Mouse (Mus musculus): ENCODE data around the gene 4833439L19Rik.
A peak's percentile ranks its signal among the peaks of the same experiment; 100 is the strongest.
"Not testable (repeated sequence)": the region's sequence is repeated elsewhere in the genome, so short reads cannot be mapped to it uniquely, and the experiment has no call there.

Gene 4833439L19Rik

GRCm38 (mm10) chr13:54565201-54565581 is at the start of gene 4833439L19Rik:
TSS of gene 4833439L19Rik (minus strand) at chr13:54565435.
- DNase-seq: peak; percentile 93

GRCm38 (mm10) chr13:54613141-54613540 is 47.9 kb upstream of the 4833439L19Rik start:
- DNase-seq: not testable (repeated sequence)

GRCm38 (mm10) chr13:54610972-54611754 is 45.9 kb upstream of the 4833439L19Rik start, which contains the start of gene Cltb:
TSS of gene Cltb (minus strand) at chr13:54611344.
- peak; percentile 82 for DNase-seq

GRCm38 (mm10) chr13:54610613-54610971 is 45.4 kb upstream of the 4833439L19Rik start:
- no peak for DNase-seq

- DNase-seq: no peak
Observed at GRCm38 (mm10) chr13:54609301-54609700, 44.1 kb upstream of the 4833439L19Rik start.

- DNase-seq: no peak
Observed at GRCm38 (mm10) chr13:54608666-54609065, 43.4 kb upstream of the 4833439L19Rik start.

GRCm38 (mm10) chr13:54608002-54608401 is 42.8 kb upstream of the 4833439L19Rik start:
- no peak for DNase-seq

- DNase-seq: no peak
Observed at GRCm38 (mm10) chr13:54607204-54607603, 42.0 kb upstream of the 4833439L19Rik start.

- peak; percentile 66 for DNase-seq
Observed at GRCm38 (mm10) chr13:54605426-54605825, 40.2 kb upstream of the 4833439L19Rik start.

GRCm38 (mm10) chr13:54604221-54604620 is 39.0 kb upstream of the 4833439L19Rik start:
- DNase-seq: no peak

GRCm38 (mm10) chr13:54603501-54603900 is 38.3 kb upstream of the 4833439L19Rik start:
- no peak for DNase-seq

GRCm38 (mm10) chr13:54602639-54603111 is 37.4 kb upstream of the 4833439L19Rik start:
- DNase-seq: no peak

- DNase-seq: no peak
Observed at GRCm38 (mm10) chr13:54598622-54599143, 33.4 kb upstream of the 4833439L19Rik start.

- DNase-seq: peak; percentile 55
Observed at GRCm38 (mm10) chr13:54596870-54597269, 31.6 kb upstream of the 4833439L19Rik start.

- DNase-seq: no peak
Observed at GRCm38 (mm10) chr13:54596107-54596690, 31.0 kb upstream of the 4833439L19Rik start.

GRCm38 (mm10) chr13:54593617-54594016 is 28.4 kb upstream of the 4833439L19Rik start:
- DNase-seq: no peak

- no peak for DNase-seq
Observed at GRCm38 (mm10) chr13:54591776-54592356, 26.6 kb upstream of the 4833439L19Rik start.

- DNase-seq: peak; percentile 99
Observed at GRCm38 (mm10) chr13:54589996-54590951, 25.0 kb upstream of the 4833439L19Rik start, which contains the start of the genes Nop16 and Higd2a. TSS of gene Nop16 (minus strand) at chr13:54590090. TSS of gene Higd2a (plus strand) at chr13:54590207.

GRCm38 (mm10) chr13:54589414-54589995 is 24.3 kb upstream of the 4833439L19Rik start:
- DNase-seq: no peak

- no peak for DNase-seq
Observed at GRCm38 (mm10) chr13:54585831-54586230, 20.6 kb upstream of the 4833439L19Rik start.

GRCm38 (mm10) chr13:54582860-54583259 is 17.6 kb upstream of the 4833439L19Rik start:
- peak; percentile 56 for DNase-seq

GRCm38 (mm10) chr13:54582126-54582525 is 16.9 kb upstream of the 4833439L19Rik start:
- DNase-seq: no peak
